Mouse (Mus musculus) right cerebral cortex, postnatal 4 days (tissue): ENCODE results near the gene Rhbdd2.

Experiments
- DNase-seq: peaks from one replicate; pipeline ENCODE4 v3.0.0-alpha.2; 2022

The Rhbdd2 gene

GRCm38 (mm10) chr5:135682942-135683570, 50.6 kb downstream of the Rhbdd2 start:
- no peak for DNase-seq

- DNase-seq = no peak
Measured at GRCm38 (mm10) chr5:135690401-135690800, 58.0 kb downstream of the Rhbdd2 start.

- DNase-seq = no peak
Measured at GRCm38 (mm10) chr5:135691266-135691665, 58.8 kb downstream of the Rhbdd2 start.

- DNase-seq = no peak
Measured at GRCm38 (mm10) chr5:135693281-135693853, 60.9 kb downstream of the Rhbdd2 start.

GRCm38 (mm10) chr5:135695277-135695721, 62.9 kb downstream of the Rhbdd2 start:
- DNase-seq = no peak
